In the genomic region with DNA sequence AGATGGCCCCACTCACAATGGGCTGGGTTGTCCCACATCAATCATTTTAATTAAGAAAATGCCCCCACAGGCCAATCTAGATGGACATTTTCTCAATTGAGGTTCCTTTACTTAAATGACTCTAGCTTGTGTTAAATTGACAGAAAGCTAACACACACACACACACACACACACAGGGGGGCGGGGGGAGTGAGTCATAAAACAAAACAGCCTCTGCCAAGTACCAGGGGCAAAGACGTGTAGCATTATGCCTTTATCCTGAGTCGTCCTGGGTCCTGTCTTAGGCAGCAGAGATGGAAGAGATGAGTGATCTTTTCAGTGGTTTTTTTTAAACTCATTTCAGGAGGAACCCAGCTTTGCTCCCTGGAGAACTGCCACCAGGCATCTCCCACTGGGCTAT, we compare ENCODE assay signal across 30 mouse cellular contexts. TPM values are rescaled to one million over a fixed set of nuclear protein-coding genes. Genes with fewer than 3 reads are reported as not detected.
A peak's percentile ranks its signal among the peaks of the same experiment; 100 is the strongest.
DNase-seq lines count a peak whose midpoint lies in the region; ATAC-seq lines count a peak whose summit lies in the region.
"Had no signal": no experiment of that assay in that cellular context is flagged by ENCODE, and none has a peak within 500 bp of the region (broad histone marks: within the 10 kb centered on the region; RNA-seq: fewer than 3 reads in every experiment).

No protein-coding gene starts in this region.

- H3K4me1 ChIP-seq in hindbrain, embryonic 10.5 days (replicated peaks) = peaks cover 65% of the 10 kb centered on the region
- peaks cover 36% of the 10 kb centered on the region for H3K4me1 ChIP-seq in hindbrain, embryonic 12.5 days
- H3K4me1 ChIP-seq in midbrain, embryonic 12.5 days = peaks cover 26% of the 10 kb centered on the region
- H3K4me1 ChIP-seq in midbrain, embryonic 16.5 days (ENCODE audit: control insufficient read depth, insufficient read depth, low read length) = peaks cover 10% of the 10 kb centered on the region
- H3K4me1 ChIP-seq in neural tube, embryonic 14.5 days (ENCODE audit: control insufficient read depth, insufficient read depth, low read length) = no peaks in the 10 kb centered on the region
- H3K4me1 ChIP-seq: embryonic facial prominence, embryonic 15.5 days; limb, embryonic 10.5 days; limb, embryonic 15.5 days; liver, embryonic 13.5 days; megakaryocyte, embryonic 14.5 days; stomach, embryonic 15.5 days had no signal

- no peak overlapping the region for H3K4me2 ChIP-seq in hindbrain, embryonic 12.5 days (replicated peaks)
- H3K4me2 ChIP-seq in midbrain, embryonic 12.5 days (replicated peaks) = no peak overlapping the region
- H3K4me2 ChIP-seq in midbrain, embryonic 16.5 days (ENCODE audit: low read length) = no peak overlapping the region
- no peak overlapping the region for H3K4me2 ChIP-seq in neural tube, embryonic 14.5 days (ENCODE audit: low read depth, low read length)
- H3K4me2 ChIP-seq: embryonic facial prominence, embryonic 15.5 days; forebrain, embryonic 12.5 days; heart, embryonic 12.5 days; hindbrain, embryonic 15.5 days; limb, embryonic 15.5 days; liver, embryonic 13.5 days; stomach, embryonic 15.5 days had no signal

- WGBS in hindbrain, embryonic 10.5 days = 58% methylated on average over 3 of the region's 3 CpGs
- 54% methylated on average over 3 of the region's 3 CpGs for WGBS in hindbrain, embryonic 12.5 days
- 66% methylated on average over 3 of the region's 3 CpGs for WGBS in midbrain, embryonic 12.5 days
- WGBS in midbrain, embryonic 16.5 days = 46% methylated on average over 3 of the region's 3 CpGs
- WGBS in neural tube, embryonic 14.5 days = 25% methylated on average over 3 of the region's 3 CpGs

- H3K36me3 ChIP-seq in hindbrain, embryonic 10.5 days = no peaks in the 10 kb centered on the region
- no peaks in the 10 kb centered on the region for H3K36me3 ChIP-seq in hindbrain, embryonic 12.5 days
- no peaks in the 10 kb centered on the region for H3K36me3 ChIP-seq in midbrain, embryonic 12.5 days
- no peaks in the 10 kb centered on the region for H3K36me3 ChIP-seq in midbrain, embryonic 16.5 days (ENCODE audit: control insufficient read depth, insufficient read depth, low read length)
- no peaks in the 10 kb centered on the region for H3K36me3 ChIP-seq in neural tube, embryonic 14.5 days (ENCODE audit: control insufficient read depth, insufficient read depth, low read length)
- H3K36me3 ChIP-seq: embryonic facial prominence, embryonic 10.5 days; embryonic facial prominence, embryonic 15.5 days; forebrain, embryonic 12.5 days; heart, embryonic 12.5 days; hindbrain, embryonic 15.5 days; limb, embryonic 10.5 days; limb, embryonic 15.5 days; liver, embryonic 13.5 days; stomach, embryonic 15.5 days had no signal

- ATAC-seq in hindbrain, embryonic 12.5 days (ENCODE audit: low FRiP score) = no peak
- no peak for ATAC-seq in midbrain, embryonic 12.5 days (ENCODE audit: low FRiP score, low read depth)
- no peak for ATAC-seq in midbrain, embryonic 16.5 days
- ATAC-seq in neural tube, embryonic 14.5 days (ENCODE audit: low read depth) = peak; percentile 33; the same call in 1 of the 2 replicates
- ATAC-seq: lung, postnatal 0 days had no signal

- no peak overlapping the region for H3K9ac ChIP-seq in hindbrain, embryonic 12.5 days
- H3K9ac ChIP-seq in midbrain, embryonic 12.5 days (replicated peaks) = no peak overlapping the region
- H3K9ac ChIP-seq in midbrain, embryonic 16.5 days (ENCODE audit: low read depth, low read length) = no peak overlapping the region
- no peak overlapping the region for H3K9ac ChIP-seq in neural tube, embryonic 14.5 days (replicated peaks; ENCODE audit: low read depth, low read length)
- H3K9ac ChIP-seq: embryonic facial prominence, embryonic 15.5 days; forebrain, embryonic 12.5 days; heart, embryonic 12.5 days; hindbrain, embryonic 15.5 days; limb, embryonic 15.5 days; liver, embryonic 13.5 days; stomach, embryonic 15.5 days had no signal

- no peak overlapping the region for H3K4me3 ChIP-seq in hindbrain, embryonic 10.5 days
- no peak overlapping the region for H3K4me3 ChIP-seq in hindbrain, embryonic 12.5 days
- H3K4me3 ChIP-seq in midbrain, embryonic 12.5 days = no peak overlapping the region
- H3K4me3 ChIP-seq in midbrain, embryonic 16.5 days (ENCODE audit: low read depth, low read length) = no peak overlapping the region
- no peak overlapping the region for H3K4me3 ChIP-seq in neural tube, embryonic 14.5 days (ENCODE audit: low read depth, low read length)
- H3K4me3 ChIP-seq: embryonic facial prominence, embryonic 10.5 days; embryonic facial prominence, embryonic 15.5 days; forebrain, embryonic 12.5 days; heart, embryonic 12.5 days; hindbrain, embryonic 15.5 days; limb, embryonic 10.5 days; limb, embryonic 15.5 days; liver, embryonic 13.5 days; megakaryocyte, embryonic 14.5 days; stomach, embryonic 15.5 days had no signal

- H3K9me3 ChIP-seq in hindbrain, embryonic 10.5 days = 0 out of 2 replicates have a peak, but pooled peaks cover 2% of the 10 kb centered on the region
- no peaks in the 10 kb centered on the region for H3K9me3 ChIP-seq in hindbrain, embryonic 12.5 days (replicated peaks)
- no peaks in the 10 kb centered on the region for H3K9me3 ChIP-seq in midbrain, embryonic 12.5 days
- no peaks in the 10 kb centered on the region for H3K9me3 ChIP-seq in midbrain, embryonic 16.5 days (replicated peaks; ENCODE audit: control insufficient read depth, low read length, poor library complexity, severe bottlenecking)
- H3K9me3 ChIP-seq in neural tube, embryonic 14.5 days (ENCODE audit: control insufficient read depth, low read length) = no peaks in the 10 kb centered on the region
- H3K9me3 ChIP-seq: embryonic facial prominence, embryonic 10.5 days; embryonic facial prominence, embryonic 15.5 days; forebrain, embryonic 12.5 days; heart, embryonic 12.5 days; hindbrain, embryonic 15.5 days; limb, embryonic 10.5 days; limb, embryonic 15.5 days; liver, embryonic 13.5 days; stomach, embryonic 15.5 days had no signal

- no peaks in the 10 kb centered on the region for H3K27me3 ChIP-seq in hindbrain, embryonic 10.5 days (ENCODE audit: insufficient read depth, poor library complexity, severe bottlenecking)
- H3K27me3 ChIP-seq in hindbrain, embryonic 12.5 days = no peaks in the 10 kb centered on the region
- H3K27me3 ChIP-seq in midbrain, embryonic 12.5 days = no peaks in the 10 kb centered on the region
- H3K27me3 ChIP-seq in midbrain, embryonic 16.5 days (ENCODE audit: control insufficient read depth, insufficient read depth, low read depth, low read length) = no peaks in the 10 kb centered on the region
- no peaks in the 10 kb centered on the region for H3K27me3 ChIP-seq in neural tube, embryonic 14.5 days (ENCODE audit: control insufficient read depth, insufficient read depth, low read length)
- H3K27me3 ChIP-seq: embryonic facial prominence, embryonic 15.5 days; forebrain, embryonic 12.5 days; heart, embryonic 12.5 days; hindbrain, embryonic 15.5 days; limb, embryonic 15.5 days; liver, embryonic 13.5 days; stomach, embryonic 15.5 days had no signal

- no peak for DNase-seq in hindbrain, embryonic 10.5 days (ENCODE audit: low spot score)
- peak; percentile 6 for DNase-seq in 416B (ENCODE audit: low read depth)
- no peak for DNase-seq in cerebellum, postnatal 14 days
- DNase-seq: cerebellum, adult 2 months; cerebellum, postnatal 25 days; gastrocnemius, postnatal 25 days; heart, adult 18-20 months; kidney, adult 9 months; kidney, postnatal 10 days; layer of hippocampus, postnatal 36 days; liver, embryonic 13.5 days; lung, adult 18-20 months; lung, postnatal 4 days; midbrain, embryonic 14.5 days; right cerebral cortex, postnatal 25 days had no signal

- H3K27ac ChIP-seq in hindbrain, embryonic 10.5 days = peak overlapping the region; percentile 45
- no peak overlapping the region; the same call in 1 of the 2 replicates for H3K27ac ChIP-seq in hindbrain, embryonic 12.5 days
- 0 out of 2 replicates have a peak overlapping the region, but pooled peaks have one; percentile 4 for H3K27ac ChIP-seq in midbrain, embryonic 12.5 days (replicated peaks)
- no peak overlapping the region for H3K27ac ChIP-seq in midbrain, embryonic 16.5 days (ENCODE audit: low read length)
- H3K27ac ChIP-seq in neural tube, embryonic 14.5 days (ENCODE audit: low read depth, low read length) = no peak overlapping the region
- H3K27ac ChIP-seq: embryonic facial prominence, embryonic 10.5 days; embryonic facial prominence, embryonic 15.5 days; forebrain, embryonic 12.5 days; hindbrain, embryonic 15.5 days; limb, embryonic 10.5 days; limb, embryonic 15.5 days; liver, embryonic 13.5 days; stomach, embryonic 15.5 days had no signal

RNA-seq across cellular contexts. Expression of a gene that starts 34.2 kb away (rescaled TPM):
- polyA plus RNA-seq in hindbrain, embryonic 10.5 days (2016; fragmentation: Nextera tagmentation; extraction: Ambion mirVana) = 0.08 and 0.25 TPM in 2 replicates
- 1.1 and 5.9 TPM in 2 replicates for polyA plus RNA-seq in hindbrain, embryonic 12.5 days (2016; fragmentation: Nextera tagmentation; extraction: Ambion mirVana)
- 0.13 and 0.47 TPM in 2 replicates for polyA plus RNA-seq in midbrain, embryonic 12.5 days (2016; fragmentation: Nextera tagmentation; extraction: Ambion mirVana)
- 0.29 and 0.82 TPM in 2 replicates for polyA plus RNA-seq in midbrain, embryonic 16.5 days (2015; fragmentation: Nextera tagmentation; extraction: Ambion mirVana)
- 0.67 and 0.75 TPM in 2 replicates for polyA plus RNA-seq in neural tube, embryonic 14.5 days (2014; fragmentation: Nextera tagmentation; extraction: Ambion mirVana)

RNA-seq across cellular contexts. Expression of a gene that starts 42.2 kb away (rescaled TPM):
- polyA plus RNA-seq in hindbrain, embryonic 10.5 days (2016; fragmentation: Nextera tagmentation; extraction: Ambion mirVana) = 64.1 and 152 TPM in 2 replicates
- polyA plus RNA-seq in hindbrain, embryonic 12.5 days (2016; fragmentation: Nextera tagmentation; extraction: Ambion mirVana) = 144 and 164 TPM in 2 replicates
- polyA plus RNA-seq in midbrain, embryonic 12.5 days (2016; fragmentation: Nextera tagmentation; extraction: Ambion mirVana) = 127 and 132 TPM in 2 replicates
- 27.2 and 49.6 TPM in 2 replicates for polyA plus RNA-seq in midbrain, embryonic 16.5 days (2015; fragmentation: Nextera tagmentation; extraction: Ambion mirVana)
- 20.8 and 33.7 TPM in 2 replicates for polyA plus RNA-seq in neural tube, embryonic 14.5 days (2014; fragmentation: Nextera tagmentation; extraction: Ambion mirVana)
- polyA plus RNA-seq: heart, postnatal 0 days; lung, postnatal 0 days had no signal

Comparison
In these comparisons a context has a peak if more than half of its experiments do, and no peak if none do; other contexts are left out.
1. H3K27ac ChIP-seq: peak in hindbrain, embryonic 10.5 days (single experiment) and midbrain, embryonic 12.5 days (single experiment); none in hindbrain, embryonic 12.5 days (single experiment), midbrain, embryonic 16.5 days (single experiment) and neural tube, embryonic 14.5 days (single experiment).